Mouse (Mus musculus) thymus, adult 2 months (tissue): ENCODE results near the gene Scgb2b3. TPM values are rescaled to one million over a fixed set of nuclear protein-coding genes. Genes with fewer than 3 reads are reported as not detected.

Source experiments
- DNase-seq: peaks from one replicate; pipeline ENCODE4 v3.0.0; 2021
- H3K27ac ChIP-seq: fragments of 200-500 bp; 2 replicates; pipeline ENCODE4 v1.5.1; 2012; ENCODE audit warnings: low read length, control low read depth; ENCODE audit not compliant: control insufficient read depth, insufficient read depth
- H3K27me3 ChIP-seq: fragments of 200-500 bp; 2 replicates; pipeline ENCODE4 v1.6.1; 2012; ENCODE audit warnings: mild to moderate bottlenecking, low read length, moderate library complexity, mixed read lengths; ENCODE audit not compliant: control insufficient read depth, insufficient read depth
- H3K36me3 ChIP-seq: fragments of 200-500 bp; 2 replicates; pipeline ENCODE4 v1.6.1; 2012; ENCODE audit warnings: mild to moderate bottlenecking, low read length, moderate library complexity; ENCODE audit not compliant: control insufficient read depth, insufficient read depth
- H3K4me1 ChIP-seq: fragments of 200-500 bp; replicated peaks from 2 replicates; pipeline ENCODE4 v1.6.1; 2012; ENCODE audit warnings: low read length; ENCODE audit not compliant: control insufficient read depth, insufficient read depth
- H3K4me3 ChIP-seq: fragments of 200-500 bp; 2 replicates; pipeline ENCODE4 v1.5.1; 2012; ENCODE audit warnings: mild to moderate bottlenecking, low read length, control low read depth, moderate library complexity; ENCODE audit not compliant: control insufficient read depth, insufficient read depth
- CTCF ChIP-seq: fragments of 200-500 bp; IDR thresholded peaks from 2 replicates; pipeline ENCODE4 v1.5.1; 2012; ENCODE audit warnings: mild to moderate bottlenecking, control low read depth, low read length, moderate library complexity, borderline replicate concordance; ENCODE audit not compliant: control insufficient read depth, poor library complexity, insufficient read depth; ENCODE audit errors: extremely low read depth
- POLR2A ChIP-seq: fragments of 200-500 bp; IDR thresholded peaks from 2 replicates; pipeline ENCODE4 v1.6.1; 2012; ENCODE audit warnings: mild to moderate bottlenecking, low read length, control low read depth, moderate library complexity; ENCODE audit not compliant: control insufficient read depth, poor library complexity, insufficient read depth; ENCODE audit errors: extremely low read depth
- WGBS: fragments of 180-500 bp; shearing (Covaris S2); methylation state at CpG from one replicate; pipeline ENCODE4 v1.1.7; 2018; 5-methylcytosine and 5-hydroxymethylcytosine counted together
- polyA plus RNA-seq: library from polyadenylated mRNA; depleted of rRNA; stranded (reverse); fragments of >200 nt; gene quantifications from 2 replicates; pipeline ENCODE4 v1.2.3, GENCODE M21; 2012; rRNA removed

The Scgb2b3 gene
- not detected in 2 replicates for polyA plus RNA-seq

GRCm38 (mm10) chr7:31362022-31362560 lies at the start of gene Scgb2b3:
Gene Scgb2b3, minus strand, starts transcription at chr7:31362072.
- H3K27me3 ChIP-seq: no peaks in the 10 kb centered on the region
- TF ChIP-seq POLR2A: no peak
- no peak for TF ChIP-seq CTCF
- H3K36me3 ChIP-seq: no peaks in the 10 kb centered on the region
- no peak for DNase-seq
- no peaks in the 10 kb centered on the region for H3K4me1 ChIP-seq
- WGBS: 78% methylated on average over 4 of the region's 4 CpGs
- no peak within 1 kb of the TSS for H3K4me3 ChIP-seq
- H3K27ac ChIP-seq: no peak within 1 kb of the TSS

- Histone ChIP-seq H3K27me3 (no peaks in the 10 kb centered on the region), H3K36me3 (no peaks in the 10 kb centered on the region), H3K4me3 (no peak within 1 kb of the TSS), H3K4me1 (no peaks in the 10 kb centered on the region), H3K27ac (no peak within 1 kb of the TSS)
- DNase-seq: no peak
- WGBS: 75% methylated on average over 3 of the region's 3 CpGs
- TF ChIP-seq CTCF: no peak
- no peak for TF ChIP-seq POLR2A
Observed at GRCm38 (mm10) chr7:31375292-31375691, 13.4 kb upstream of the Scgb2b3 start, which contains the start of gene Scgb1b3. Gene Scgb1b3, plus strand, starts transcription at chr7:31375592.

Other genes with a start within 250 kb of the Scgb2b3 start
- gene Hpn, start 246.8 kb downstream of the Scgb2b3 start, polyA plus RNA-seq: 7.0 and 8.2 TPM in 2 replicates
- gene Scn1b, start 235.1 kb downstream of the Scgb2b3 start, polyA plus RNA-seq: 18.7 and 21.2 TPM in 2 replicates
- 681 and 790 TPM in 2 replicates for gene Gramd1a, start 206.2 kb downstream of the Scgb2b3 start, polyA plus RNA-seq
- gene Scgb2b2, start 71.6 kb downstream of the Scgb2b3 start, polyA plus RNA-seq: not detected in 2 replicates
- not detected in 2 replicates for gene Scgb1b2, start 70.3 kb downstream of the Scgb2b3 start, polyA plus RNA-seq
- not detected in 2 replicates for gene Scgb1b3, start 13.5 kb upstream of the Scgb2b3 start, polyA plus RNA-seq